Mouse (Mus musculus) neural tube, embryonic 13.5 days (tissue): ENCODE data around the gene Rps15a. TPM values are rescaled to one million over a fixed set of nuclear protein-coding genes. Genes with fewer than 3 reads are reported as not detected.

Experiments
- ATAC-seq: fragments of 200-750 bp; cut with Nextera tagmentation; 2 replicates; pipeline ENCODE4 v1.8.0; 2017; ENCODE audit warnings: low read depth, mild to moderate bottlenecking, moderate TSS enrichment, moderate library complexity
- H3K27ac ChIP-seq: fragments of 300-500 bp; sonication (generic); replicated peaks from 2 replicates; pipeline ENCODE4 v1.5.1; 2015; ENCODE audit warnings: moderate library complexity, mild to moderate bottlenecking, inconsistent platforms
- H3K27me3 ChIP-seq: fragments of 300-500 bp; sonication (generic); 2 replicates; pipeline ENCODE4 v1.6.1; 2015; ENCODE audit warnings: mild to moderate bottlenecking, inconsistent platforms
- H3K36me3 ChIP-seq: fragments of 300-500 bp; sonication (generic); 2 replicates; pipeline ENCODE4 v1.6.1; 2015; ENCODE audit warnings: mild to moderate bottlenecking, inconsistent platforms
- H3K4me1 ChIP-seq: fragments of 300-500 bp; sonication (generic); replicated peaks from 2 replicates; pipeline ENCODE4 v1.6.1; 2015; ENCODE audit warnings: inconsistent platforms
- H3K4me2 ChIP-seq: fragments of 300-500 bp; sonication (generic); 2 replicates; pipeline ENCODE4 v1.6.1; 2015; ENCODE audit warnings: inconsistent platforms, mild to moderate bottlenecking, moderate library complexity
- H3K4me3 ChIP-seq: fragments of 300-500 bp; sonication (generic); 2 replicates; pipeline ENCODE4 v1.5.1; 2015; ENCODE audit warnings: mild to moderate bottlenecking, inconsistent platforms
- H3K9ac ChIP-seq: fragments of 300-500 bp; sonication (generic); 2 replicates; pipeline ENCODE4 v1.6.1; 2015; ENCODE audit warnings: moderate library complexity, mild to moderate bottlenecking, inconsistent platforms
- H3K9me3 ChIP-seq: fragments of 300-500 bp; sonication (generic); 2 replicates; pipeline ENCODE4 v1.6.1; 2016; ENCODE audit warnings: inconsistent platforms
- WGBS: fragments of 180-500 bp; shearing (Covaris S2); methylation state at CpG from one replicate; pipeline ENCODE4 v1.1.7; 2015; 5-methylcytosine and 5-hydroxymethylcytosine counted together
- polyA plus RNA-seq: library from polyadenylated mRNA; unstranded; fragments of >200 nt; fragmentation: Nextera tagmentation; extraction: Ambion mirVana; gene quantifications from 2 replicates; pipeline ENCODE4 v1.2.1, GENCODE M21; 2015

The Rps15a gene
- polyA plus RNA-seq, 1 experiment from 2014 or later, result 493 TPM

- peak overlapping the region; percentile 99 for H3K4me2 ChIP-seq
- H3K4me1 ChIP-seq, result peaks cover 53% of the 10 kb centered on the region
- no peak overlapping the region for H3K27ac ChIP-seq
- ATAC-seq, result no peak
- no peaks in the 10 kb centered on the region for H3K27me3 ChIP-seq
- H3K9ac ChIP-seq, result no peak overlapping the region
- peak overlapping the region; percentile 2; the same call in 1 of the 2 replicates for H3K4me3 ChIP-seq
- H3K36me3 ChIP-seq, result peaks cover 86% of the 10 kb centered on the region
- WGBS, result 84% methylated on average over 3 of the region's 3 CpGs
- H3K9me3 ChIP-seq, result no peaks in the 10 kb centered on the region
Measured at GRCm38 (mm10) chr7:118111128-118111527, 4.9 kb downstream of the Rps15a start.

GRCm38 (mm10) chr7:118107671-118108070, 8.3 kb downstream of the Rps15a start:
- H3K4me2 ChIP-seq, result no peak overlapping the region
- peaks cover 26% of the 10 kb centered on the region for H3K4me1 ChIP-seq
- H3K27ac ChIP-seq, result no peak overlapping the region
- peaks cover 84% of the 10 kb centered on the region for H3K36me3 ChIP-seq
- ATAC-seq, result no peak
- H3K27me3 ChIP-seq, result no peaks in the 10 kb centered on the region
- 60% methylated on average over 1 of the region's 1 CpGs for WGBS
- no peak overlapping the region for H3K4me3 ChIP-seq
- H3K9me3 ChIP-seq, result no peaks in the 10 kb centered on the region
- no peak overlapping the region for H3K9ac ChIP-seq

GRCm38 (mm10) chr7:118104458-118105052, 11.4 kb downstream of the Rps15a start:
- no peaks in the 10 kb centered on the region for H3K27me3 ChIP-seq
- no peak overlapping the region for H3K4me2 ChIP-seq
- H3K9me3 ChIP-seq, result no peaks in the 10 kb centered on the region
- H3K4me3 ChIP-seq, result no peak overlapping the region
- no peak overlapping the region for H3K9ac ChIP-seq
- no peaks in the 10 kb centered on the region for H3K4me1 ChIP-seq
- H3K27ac ChIP-seq, result no peak overlapping the region
- H3K36me3 ChIP-seq, result peaks cover 53% of the 10 kb centered on the region
- no peak for ATAC-seq
- 79% methylated on average over 5 of the region's 5 CpGs for WGBS

- H3K9ac ChIP-seq, result no peak overlapping the region
- no peak for ATAC-seq
Measured at GRCm38 (mm10) chr7:118103462-118104379, 12.3 kb downstream of the Rps15a start.

GRCm38 (mm10) chr7:118102678-118103461, 13.1 kb downstream of the Rps15a start:
- H3K36me3 ChIP-seq, result peaks cover 36% of the 10 kb centered on the region
- H3K27ac ChIP-seq, result no peak overlapping the region
- no peak overlapping the region for H3K4me2 ChIP-seq
- H3K9ac ChIP-seq, result no peak overlapping the region
- H3K27me3 ChIP-seq, result no peaks in the 10 kb centered on the region
- WGBS, result 46% methylated on average over 4 of the region's 4 CpGs
- no peaks in the 10 kb centered on the region for H3K9me3 ChIP-seq
- no peak overlapping the region for H3K4me3 ChIP-seq
- H3K4me1 ChIP-seq, result no peaks in the 10 kb centered on the region
- peak; percentile 48 for ATAC-seq

More at GRCm38 (mm10) chr7:118103462-118104379, 12.3 kb downstream of the Rps15a start:
- H3K4me2 ChIP-seq, result no peak overlapping the region
- H3K4me3 ChIP-seq, result no peak overlapping the region
- H3K27ac ChIP-seq, result no peak overlapping the region
- peaks cover 45% of the 10 kb centered on the region for H3K36me3 ChIP-seq
- no peaks in the 10 kb centered on the region for H3K9me3 ChIP-seq
- H3K4me1 ChIP-seq, result no peaks in the 10 kb centered on the region
- no peaks in the 10 kb centered on the region for H3K27me3 ChIP-seq
- 42% methylated on average over 5 of the region's 5 CpGs for WGBS

- no peaks in the 10 kb centered on the region for H3K27me3 ChIP-seq
- no peak overlapping the region for H3K27ac ChIP-seq
- H3K4me2 ChIP-seq, result no peak overlapping the region
- peaks cover 30% of the 10 kb centered on the region for H3K36me3 ChIP-seq
- H3K4me1 ChIP-seq, result no peaks in the 10 kb centered on the region
- no peaks in the 10 kb centered on the region for H3K9me3 ChIP-seq
- 42% methylated on average over 4 of the region's 4 CpGs for WGBS
- H3K4me3 ChIP-seq, result no peak overlapping the region
- no peak overlapping the region for H3K9ac ChIP-seq
- ATAC-seq, result peak; percentile 13; the same call in 1 of the 2 replicates
Measured at GRCm38 (mm10) chr7:118102231-118102630, 13.8 kb downstream of the Rps15a start.

- WGBS, result 82% methylated on average over 7 of the region's 7 CpGs
- no peak overlapping the region for H3K4me2 ChIP-seq
- no peak for ATAC-seq
- no peaks in the 10 kb centered on the region for H3K9me3 ChIP-seq
- H3K4me3 ChIP-seq, result no peak overlapping the region
- no peaks in the 10 kb centered on the region for H3K4me1 ChIP-seq
- H3K9ac ChIP-seq, result no peak overlapping the region
- no peak overlapping the region for H3K27ac ChIP-seq
- H3K36me3 ChIP-seq, result no peaks in the 10 kb centered on the region
- H3K27me3 ChIP-seq, result no peaks in the 10 kb centered on the region
Measured at GRCm38 (mm10) chr7:118097615-118098014, 18.4 kb downstream of the Rps15a start.

GRCm38 (mm10) chr7:118079987-118080386, 36.0 kb downstream of the Rps15a start:
- no peak overlapping the region for H3K4me2 ChIP-seq
- no peak for ATAC-seq
- H3K4me1 ChIP-seq, result no peaks in the 10 kb centered on the region
- H3K36me3 ChIP-seq, result no peaks in the 10 kb centered on the region
- no peaks in the 10 kb centered on the region for H3K27me3 ChIP-seq
- H3K9me3 ChIP-seq, result no peaks in the 10 kb centered on the region
- WGBS, result 86% methylated on average over 4 of the region's 4 CpGs
- no peak overlapping the region for H3K9ac ChIP-seq
- H3K4me3 ChIP-seq, result no peak overlapping the region
- no peak overlapping the region for H3K27ac ChIP-seq

GRCm38 (mm10) chr7:118079097-118079496, 36.9 kb downstream of the Rps15a start:
- no peak for ATAC-seq
- WGBS, result 88% methylated on average over 5 of the region's 5 CpGs

GRCm38 (mm10) chr7:118067261-118067660, 48.7 kb downstream of the Rps15a start:
- peaks cover 4% of the 10 kb centered on the region; the same call in 1 of the 2 replicates for H3K4me1 ChIP-seq
- H3K27ac ChIP-seq, result no peak overlapping the region
- no peak overlapping the region for H3K9ac ChIP-seq
- H3K27me3 ChIP-seq, result no peaks in the 10 kb centered on the region
- H3K9me3 ChIP-seq, result no peaks in the 10 kb centered on the region
- 94% methylated on average over 5 of the region's 5 CpGs for WGBS
- ATAC-seq, result no peak
- H3K4me3 ChIP-seq, result no peak overlapping the region
- no peaks in the 10 kb centered on the region for H3K36me3 ChIP-seq
- H3K4me2 ChIP-seq, result no peak overlapping the region

More at GRCm38 (mm10) chr7:118079097-118079496, 36.9 kb downstream of the Rps15a start:
- Histone ChIP-seq H3K4me3 (no peak overlapping the region), H3K27me3 (no peaks in the 10 kb centered on the region), H3K9ac (no peak overlapping the region), H3K4me2 (no peak overlapping the region), H3K27ac (no peak overlapping the region), H3K36me3 (no peaks in the 10 kb centered on the region), H3K4me1 (no peaks in the 10 kb centered on the region), H3K9me3 (no peaks in the 10 kb centered on the region)

- 88% methylated on average over 6 of the region's 6 CpGs for WGBS
- H3K36me3 ChIP-seq, result no peaks in the 10 kb centered on the region
- no peak for ATAC-seq
- H3K4me2 ChIP-seq, result no peak overlapping the region
- no peaks in the 10 kb centered on the region for H3K4me1 ChIP-seq
- H3K9ac ChIP-seq, result no peak overlapping the region
- no peak overlapping the region for H3K27ac ChIP-seq
- no peaks in the 10 kb centered on the region for H3K27me3 ChIP-seq
- H3K4me3 ChIP-seq, result no peak overlapping the region
- peaks cover 13% of the 10 kb centered on the region; the same call in 1 of the 2 replicates for H3K9me3 ChIP-seq
Measured at GRCm38 (mm10) chr7:118056300-118056699, 59.7 kb downstream of the Rps15a start.
